Mouse (Mus musculus) C2C12 (cell line): ENCODE results near the gene Rad51b. TPM values are rescaled to one million over a fixed set of nuclear protein-coding genes. Genes with fewer than 3 reads are reported as not detected.

Experiments used
- H3K27me3 ChIP-seq: one replicate; pipeline ENCODE4 v1.6.1; 2011; ENCODE audit not compliant: control insufficient read depth, insufficient read depth, insufficient read length
- H3K36me3 ChIP-seq: one replicate; pipeline ENCODE4 v1.6.1; 2011; ENCODE audit not compliant: control insufficient read depth, insufficient read depth
- H3K4me3 ChIP-seq: one replicate; pipeline ENCODE4 v1.5.1; 2011; ENCODE audit warnings: mild to moderate bottlenecking, control low read depth; ENCODE audit not compliant: poor library complexity, insufficient read depth, severe bottlenecking
- H3K79me2 ChIP-seq: one replicate; pipeline ENCODE4 v1.6.1; 2011; ENCODE audit not compliant: control insufficient read depth, insufficient read depth
- H3K79me3 ChIP-seq: one replicate; pipeline ENCODE4 v1.6.1; 2011; ENCODE audit warnings: low read depth, control low read depth
- H3ac ChIP-seq: one replicate; pipeline ENCODE3; 2011; ENCODE audit warnings: low read depth; ENCODE audit not compliant: control insufficient read depth, insufficient read length
- CEBPB ChIP-seq: IDR thresholded peaks from one replicate; pipeline ENCODE4 v1.6.1; 2011; ENCODE audit warnings: low read depth, mild to moderate bottlenecking, control low read depth, moderate library complexity
- CTCF ChIP-seq: IDR thresholded peaks from one replicate; pipeline ENCODE4 v1.5.1; 2011; ENCODE audit not compliant: control insufficient read depth, insufficient read depth, insufficient read length
- FOSL1 ChIP-seq: IDR thresholded peaks from one replicate; pipeline ENCODE4 v1.8.0; 2011; ENCODE audit warnings: mild to moderate bottlenecking, low read length; ENCODE audit not compliant: poor library complexity, insufficient read depth, severe bottlenecking
- MAX ChIP-seq: IDR thresholded peaks from one replicate; pipeline ENCODE4 v1.6.1; 2011; ENCODE audit warnings: mild to moderate bottlenecking, control low read depth
- MYOD1 ChIP-seq: IDR thresholded peaks from one replicate; pipeline ENCODE4 v1.6.1; 2011; ENCODE audit warnings: low read depth; ENCODE audit not compliant: control insufficient read depth, insufficient read length
- MYOG ChIP-seq: IDR thresholded peaks from one replicate; pipeline ENCODE4 v1.6.1; 2011; ENCODE audit not compliant: control insufficient read depth, insufficient read length; ENCODE audit errors: extremely low read depth
- USF1 ChIP-seq: IDR thresholded peaks from one replicate; pipeline ENCODE4 v1.6.1; 2011; ENCODE audit warnings: low read depth, mild to moderate bottlenecking, control low read depth, moderate library complexity
- polyA plus RNA-seq: library from polyadenylated mRNA; unstranded; fragments of >200 nt; fragmentation: generic; extraction: Trizol; gene quantifications from one replicate; pipeline ENCODE4 v1.2.1, GENCODE M21; 2012; ENCODE audit warnings: missing spikeins

Rad51b gene
- polyA plus RNA-seq, 1 experiment = 1.3 TPM

GRCm38 (mm10) chr12:79752189-79752588, 455.1 kb downstream of the Rad51b start:
- TF ChIP-seq USF1 = no peak
- no peak for TF ChIP-seq CEBPB
- TF ChIP-seq MYOG = no peak
- TF ChIP-seq FOSL1 = no peak
- no peak for TF ChIP-seq MAX
- no peak for TF ChIP-seq CTCF
- no peak for TF ChIP-seq MYOD1

GRCm38 (mm10) chr12:79755617-79756016, 458.5 kb downstream of the Rad51b start:
- no peak for TF ChIP-seq MYOG
- TF ChIP-seq FOSL1 = no peak
- no peak for TF ChIP-seq CTCF
- no peak for TF ChIP-seq USF1
- TF ChIP-seq MAX = no peak
- TF ChIP-seq MYOD1 = no peak
- TF ChIP-seq CEBPB = no peak
- no peaks in the 10 kb centered on the region for H3K27me3 ChIP-seq
- H3K36me3 ChIP-seq = no peaks in the 10 kb centered on the region

More at GRCm38 (mm10) chr12:79752189-79752588, 455.1 kb downstream of the Rad51b start:
- H3K4me3 ChIP-seq = no peak overlapping the region
- no peaks in the 10 kb centered on the region for H3K79me2 ChIP-seq
- no peaks in the 10 kb centered on the region for H3K36me3 ChIP-seq
- no peak overlapping the region for H3ac ChIP-seq
- no peaks in the 10 kb centered on the region for H3K79me3 ChIP-seq
- H3K27me3 ChIP-seq = no peaks in the 10 kb centered on the region

GRCm38 (mm10) chr12:79756352-79756751, 459.3 kb downstream of the Rad51b start:
- Histone ChIP-seq H3K4me3 (no peak overlapping the region), H3K27me3 (no peaks in the 10 kb centered on the region), H3K36me3 (no peaks in the 10 kb centered on the region), H3K79me2 (no peaks in the 10 kb centered on the region), H3K79me3 (no peaks in the 10 kb centered on the region), H3ac (no peak overlapping the region)
- no peak for TF ChIP-seq FOSL1
- TF ChIP-seq MYOD1 = no peak
- TF ChIP-seq CEBPB = no peak
- no peak for TF ChIP-seq CTCF
- TF ChIP-seq MYOG = no peak
- no peak for TF ChIP-seq MAX
- no peak for TF ChIP-seq USF1

More at GRCm38 (mm10) chr12:79755617-79756016, 458.5 kb downstream of the Rad51b start:
- no peaks in the 10 kb centered on the region for H3K79me2 ChIP-seq
- H3K79me3 ChIP-seq = no peaks in the 10 kb centered on the region
- no peak overlapping the region for H3K4me3 ChIP-seq
- H3ac ChIP-seq = no peak overlapping the region

- no peak overlapping the region for H3ac ChIP-seq
- TF ChIP-seq FOSL1 (no peak), MYOD1 (no peak), CTCF (no peak)
- no peaks in the 10 kb centered on the region for H3K79me2 ChIP-seq
- no peaks in the 10 kb centered on the region for H3K36me3 ChIP-seq
- H3K4me3 ChIP-seq = no peak overlapping the region
- H3K79me3 ChIP-seq = no peaks in the 10 kb centered on the region
- no peaks in the 10 kb centered on the region for H3K27me3 ChIP-seq
Observed at GRCm38 (mm10) chr12:79757775-79758174, 460.7 kb downstream of the Rad51b start.

- Histone ChIP-seq H3K4me3 (no peak overlapping the region), H3K27me3 (no peaks in the 10 kb centered on the region), H3K36me3 (no peaks in the 10 kb centered on the region), H3K79me3 (no peaks in the 10 kb centered on the region), H3K79me2 (no peaks in the 10 kb centered on the region), H3ac (no peak overlapping the region)
- TF ChIP-seq MYOG (no peak), USF1 (no peak), CEBPB (no peak), FOSL1 (no peak), CTCF (no peak), MAX (no peak), MYOD1 (no peak)
Observed at GRCm38 (mm10) chr12:79759180-79759902, 462.3 kb downstream of the Rad51b start.

GRCm38 (mm10) chr12:79761217-79761616, 464.1 kb downstream of the Rad51b start:
- Histone ChIP-seq H3K4me3 (no peak overlapping the region), H3K79me3 (no peaks in the 10 kb centered on the region), H3ac (no peak overlapping the region), H3K27me3 (no peaks in the 10 kb centered on the region), H3K36me3 (no peaks in the 10 kb centered on the region), H3K79me2 (no peaks in the 10 kb centered on the region)
- TF ChIP-seq USF1 (no peak), MAX (no peak), CEBPB (no peak), CTCF (no peak), FOSL1 (no peak), MYOG (no peak), MYOD1 (no peak)
